Mouse (Mus musculus): ENCODE results near the gene Prkag2.

Prkag2 gene

GRCm38 (mm10) chr5:24927706-24928105, 172.7 kb downstream of the Prkag2 start:
- no peak for DNase-seq (ENCODE audit: low read depth, low spot score)

DNA sequence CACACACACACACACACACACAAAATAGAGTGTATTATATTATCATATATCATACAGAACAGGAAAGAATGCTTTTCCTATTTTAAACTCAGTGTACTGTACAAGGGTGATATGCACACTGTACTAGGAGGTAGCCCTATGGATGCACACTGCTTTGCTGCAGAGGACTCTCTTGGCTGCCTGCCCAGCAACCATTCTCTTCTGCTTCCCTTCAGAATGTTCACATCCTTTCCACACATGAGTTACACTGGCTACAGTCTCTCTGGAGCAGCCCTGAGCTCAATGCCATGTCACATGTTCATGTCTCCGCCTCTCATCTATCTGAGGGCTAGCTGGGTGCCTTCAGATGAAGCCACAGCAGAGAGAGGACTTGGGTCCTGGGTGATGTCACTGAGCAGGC, 181.3 kb downstream of the Prkag2 start:
- no peak for DNase-seq (ENCODE audit: low read depth, low spot score)

GRCm38 (mm10) chr5:24916511-24916910, 183.9 kb downstream of the Prkag2 start:
- DNase-seq (ENCODE audit: low read depth, low spot score) = no peak

DNA sequence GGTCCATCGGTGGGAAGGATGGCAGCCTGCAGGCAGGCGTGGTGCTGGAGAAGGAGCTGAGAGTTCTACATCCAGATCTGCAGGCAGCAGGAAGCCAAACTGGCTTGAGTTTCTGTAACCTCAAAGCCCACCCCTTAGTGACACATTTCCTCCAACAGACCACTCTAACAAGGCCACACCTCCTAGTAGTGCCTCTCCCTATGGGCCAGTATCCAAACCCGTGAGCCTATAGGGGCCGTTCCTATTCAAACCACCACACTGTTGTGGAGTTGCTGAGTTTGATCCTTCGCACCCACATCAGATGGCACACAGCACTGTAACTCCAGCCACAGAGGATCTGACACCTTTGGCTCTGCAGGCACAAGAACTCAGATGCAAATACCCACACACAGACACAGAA, 185.3 kb downstream of the Prkag2 start:
- no peak for DNase-seq (ENCODE audit: low read depth, low spot score)

GRCm38 (mm10) chr5:24913656-24914055, 186.8 kb downstream of the Prkag2 start:
- DNase-seq (ENCODE audit: low read depth, low spot score) = no peak

GRCm38 (mm10) chr5:24908820-24909716, 191.4 kb downstream of the Prkag2 start:
- peak; percentile 88 for DNase-seq (ENCODE audit: low read depth, low spot score)

DNA sequence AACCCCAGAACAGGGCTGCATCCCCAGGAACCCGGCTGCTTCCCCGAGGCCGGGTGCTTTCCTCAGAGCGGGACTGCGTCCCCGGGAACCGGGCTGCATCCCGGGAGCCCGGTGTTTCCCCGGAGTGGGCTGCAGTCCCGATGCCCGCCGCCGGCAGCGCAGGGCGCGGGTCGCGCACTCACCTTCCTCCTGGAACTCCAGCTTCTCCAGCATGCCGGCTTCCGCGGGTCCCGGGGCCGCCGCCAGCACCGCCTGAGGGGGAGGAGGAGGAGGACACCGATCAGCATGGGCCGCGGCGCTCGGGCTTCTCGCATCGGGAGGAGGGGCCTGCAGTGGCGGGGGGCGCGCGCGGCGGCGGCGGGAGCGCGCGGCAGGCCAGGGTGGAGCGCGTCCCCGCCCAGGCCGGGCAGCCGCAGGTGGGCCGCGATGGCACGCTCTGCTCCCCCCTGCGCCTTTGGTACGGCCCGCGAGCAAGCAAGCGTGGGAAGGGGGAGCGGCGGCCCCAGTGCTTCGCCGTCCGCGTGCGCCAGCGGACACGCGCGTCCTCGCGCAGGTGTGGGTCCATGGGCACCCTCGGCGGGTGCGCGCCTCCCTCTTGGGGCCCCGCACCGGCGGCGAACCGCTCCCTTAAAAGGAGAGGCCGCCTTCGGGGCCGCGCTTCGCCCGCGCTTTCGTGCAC, 192.2 kb downstream of the Prkag2 start:
- peak; percentile 46 for DNase-seq (ENCODE audit: low read depth, low spot score)

DNA sequence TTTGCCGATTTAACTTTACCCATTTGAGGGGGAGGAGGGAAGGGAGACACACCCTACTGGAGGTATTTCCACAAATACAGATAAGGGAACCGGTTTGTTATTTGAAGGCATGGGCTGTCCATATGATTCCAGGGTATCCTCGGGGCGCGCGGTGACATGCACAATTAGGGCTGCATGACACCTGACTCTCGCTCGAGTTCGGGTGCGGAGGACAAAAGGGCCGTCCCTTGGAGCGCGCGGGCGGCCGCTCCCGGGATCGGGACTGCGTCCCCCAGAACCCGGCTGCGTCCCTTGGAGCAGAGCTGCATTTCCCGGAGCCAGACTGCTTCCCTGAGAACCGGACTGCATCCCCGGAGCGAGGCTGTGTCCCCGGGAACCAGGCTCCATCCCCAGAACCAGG, 192.7 kb downstream of the Prkag2 start:
- no peak for DNase-seq (ENCODE audit: low read depth, low spot score)

- no peak for DNase-seq (ENCODE audit: low read depth, low spot score)
Observed at GRCm38 (mm10) chr5:24906844-24907243, 193.6 kb downstream of the Prkag2 start.

DNA sequence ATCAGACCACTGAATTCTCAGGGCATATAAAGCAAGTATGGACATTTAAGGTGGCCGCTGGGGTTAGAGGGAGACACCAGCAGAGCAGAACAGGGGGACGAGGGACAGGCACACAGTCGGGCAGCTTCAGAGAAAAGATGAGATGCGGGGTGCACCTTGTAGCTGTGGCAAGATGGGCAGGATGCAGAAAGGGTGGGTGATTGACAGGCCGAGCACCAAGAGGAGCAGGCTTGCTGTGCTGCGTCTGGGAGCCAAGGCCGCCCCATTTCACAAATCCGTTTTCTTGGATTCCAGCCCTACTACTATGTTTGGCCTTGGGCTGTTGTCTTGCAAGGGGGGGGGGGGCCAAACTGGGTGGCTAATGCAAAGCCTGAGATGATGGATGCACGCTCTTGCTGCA, 195.5 kb downstream of the Prkag2 start:
- no peak for DNase-seq (ENCODE audit: low read depth, low spot score)

DNA sequence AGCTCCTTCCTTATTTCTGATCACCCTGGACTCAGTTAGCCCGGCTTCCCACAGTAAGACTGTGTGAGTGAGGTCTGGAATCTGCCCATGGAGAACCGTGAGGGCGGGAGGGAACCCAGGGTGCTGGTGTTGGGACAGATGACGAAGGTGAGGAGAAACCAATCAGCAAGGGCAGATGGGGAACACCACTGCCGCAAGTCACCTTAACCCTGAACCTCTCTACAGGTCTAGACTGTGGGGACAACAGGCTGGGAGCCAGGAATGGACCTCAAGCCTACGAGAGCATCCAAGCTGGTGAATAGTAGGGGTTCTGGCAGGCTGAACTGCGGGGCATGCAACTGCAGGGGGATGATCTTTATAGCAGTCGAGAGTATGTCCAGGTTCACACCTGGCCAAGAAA, 196.0 kb downstream of the Prkag2 start:
- no peak for DNase-seq (ENCODE audit: low read depth, low spot score)

DNA sequence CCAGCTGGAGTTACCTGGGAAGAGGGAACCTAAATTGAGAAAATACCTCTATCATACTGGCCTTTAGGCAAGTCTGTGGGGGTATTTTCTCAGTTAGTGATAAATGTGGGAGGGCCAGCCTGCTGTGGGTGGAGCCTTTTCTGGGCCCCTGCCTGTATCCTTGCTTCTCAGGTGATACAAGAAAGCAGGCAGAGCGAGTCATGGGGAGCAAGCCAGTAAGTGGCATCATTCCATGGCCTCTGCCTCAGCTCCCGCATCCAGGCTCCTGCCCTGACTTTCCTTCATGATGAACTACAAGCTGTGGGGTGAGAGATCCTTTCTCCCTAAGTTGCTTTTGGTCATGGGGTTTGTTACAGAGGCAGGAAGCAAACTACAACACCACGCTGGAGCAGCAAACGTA, 196.4 kb downstream of the Prkag2 start:
- no peak for DNase-seq (ENCODE audit: low read depth, low spot score)

- peak; percentile 46 for DNase-seq (ENCODE audit: low read depth, low spot score)
Observed at GRCm38 (mm10) chr5:24902835-24903234, 197.6 kb downstream of the Prkag2 start.

- no peak for DNase-seq (ENCODE audit: low read depth, low spot score)
Observed at GRCm38 (mm10) chr5:24895606-24896005, 204.8 kb downstream of the Prkag2 start.

DNA sequence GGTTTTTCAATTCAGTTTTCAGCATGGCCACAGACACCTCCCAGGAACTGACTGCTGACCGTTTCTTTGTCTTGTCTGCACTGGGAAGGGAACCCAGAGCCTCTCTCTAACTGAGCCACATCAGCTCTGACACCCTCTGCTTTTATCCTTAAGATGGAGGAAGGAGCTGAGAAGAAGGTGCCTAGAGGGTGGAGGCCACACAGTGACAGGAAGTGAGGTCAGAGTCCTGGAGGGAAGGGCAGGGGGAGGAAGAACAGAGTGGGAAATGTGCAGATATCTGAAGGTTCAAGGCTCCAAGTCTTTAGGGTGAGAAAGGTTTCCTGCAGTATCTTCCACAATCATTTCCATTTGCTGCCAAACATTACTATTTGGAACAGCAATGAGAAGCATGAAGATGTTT, 205.6 kb downstream of the Prkag2 start:
- no peak for DNase-seq (ENCODE audit: low read depth, low spot score)

GRCm38 (mm10) chr5:24892461-24892860, 208.0 kb downstream of the Prkag2 start:
- DNase-seq (ENCODE audit: low read depth, low spot score) = no peak

GRCm38 (mm10) chr5:24889860-24890259, 210.6 kb downstream of the Prkag2 start:
- no peak for DNase-seq (ENCODE audit: low read depth, low spot score)

GRCm38 (mm10) chr5:24888874-24889591, 211.4 kb downstream of the Prkag2 start:
- no peak for DNase-seq (ENCODE audit: low read depth, low spot score)

GRCm38 (mm10) chr5:24887271-24887670, 213.2 kb downstream of the Prkag2 start:
- DNase-seq (ENCODE audit: low read depth, low spot score) = no peak

DNA sequence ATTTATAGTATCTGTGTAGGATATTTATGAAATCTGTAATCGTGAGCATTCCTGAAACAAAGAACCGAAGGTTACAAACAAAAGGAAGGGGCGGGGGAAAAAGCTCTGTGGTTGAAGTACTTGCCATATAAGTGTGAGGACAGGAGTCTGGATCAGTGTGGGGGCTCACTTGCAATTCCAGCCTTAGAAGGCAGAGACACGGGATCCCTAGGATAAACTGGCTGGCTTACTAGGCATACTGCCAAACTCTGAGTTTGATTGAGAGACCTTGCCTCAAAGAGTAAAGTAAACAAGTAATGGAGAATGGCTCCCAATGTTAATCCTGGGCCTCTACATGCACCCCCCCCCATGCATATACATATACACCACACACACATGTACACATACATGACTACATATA, 221.7 kb downstream of the Prkag2 start:
- DNase-seq (ENCODE audit: low read depth, low spot score) = no peak

GRCm38 (mm10) chr5:24877836-24878624, 222.4 kb downstream of the Prkag2 start:
- DNase-seq (ENCODE audit: low read depth, low spot score) = no peak

DNA sequence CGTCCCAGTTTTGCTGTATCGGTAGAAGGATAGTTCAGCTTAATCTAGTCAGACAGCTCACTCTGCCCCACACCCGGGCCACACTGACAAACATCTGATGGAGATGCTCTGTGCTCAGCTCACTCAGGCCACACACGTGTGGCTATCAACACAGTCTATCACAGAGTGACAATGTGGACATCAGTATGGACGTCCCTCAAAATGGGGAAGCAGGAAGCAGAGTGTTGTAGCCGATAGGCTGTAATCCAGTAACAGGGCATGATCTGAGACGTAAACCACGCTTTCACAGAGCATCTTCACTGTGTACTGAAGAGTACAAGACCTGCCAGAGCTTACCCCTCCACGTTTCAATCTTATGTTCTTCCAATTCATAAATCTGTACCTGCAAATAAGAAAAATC, 223.8 kb downstream of the Prkag2 start:
- DNase-seq (ENCODE audit: low read depth, low spot score) = no peak

All from skeletal muscle tissue, adult 2 months (tissue).